Mouse (Mus musculus) olfactory bulb, adult 2 months (tissue): ENCODE measurements around the gene Tars2.

Experiments used
- CTCF ChIP-seq: fragments of 200-500 bp; IDR thresholded peaks from 2 replicates; pipeline ENCODE4 v1.5.1; 2012; ENCODE audit warnings: low read depth, mild to moderate bottlenecking, low read length, moderate library complexity; ENCODE audit not compliant: insufficient read depth
- POLR2A ChIP-seq: fragments of 200-500 bp; IDR thresholded peaks from 2 replicates; pipeline ENCODE4 v1.6.1; 2012; ENCODE audit warnings: mild to moderate bottlenecking, low read depth, low read length, moderate library complexity; ENCODE audit not compliant: insufficient read depth

- TF ChIP-seq CTCF (no peak), POLR2A (no peak)
These were observed 50.0 kb downstream of the Tars2 start for GRCm38 (mm10) chr3:95709967-95710366.
